Mouse (Mus musculus): Measurements from ENCODE around the gene Carf. TPM values are rescaled to one million over a fixed set of nuclear protein-coding genes. Genes with fewer than 3 reads are reported as not detected.

Gene Carf
- total RNA-seq, 1 experiment from 2014 or later: 17.9 TPM

GRCm38 (mm10) chr1:60179932-60180783 is 82.1 kb downstream of the Carf start, which contains the start of gene Nbeal1:
Gene Nbeal1, plus strand, starts transcription at chr1:60180599.
- DNase-seq: peak; percentile 100

- no peak for DNase-seq
Measured at GRCm38 (mm10) chr1:60180784-60181221, 82.8 kb downstream of the Carf start.

- no peak for DNase-seq
Measured at GRCm38 (mm10) chr1:60188454-60188853, 90.4 kb downstream of the Carf start.

DNA sequence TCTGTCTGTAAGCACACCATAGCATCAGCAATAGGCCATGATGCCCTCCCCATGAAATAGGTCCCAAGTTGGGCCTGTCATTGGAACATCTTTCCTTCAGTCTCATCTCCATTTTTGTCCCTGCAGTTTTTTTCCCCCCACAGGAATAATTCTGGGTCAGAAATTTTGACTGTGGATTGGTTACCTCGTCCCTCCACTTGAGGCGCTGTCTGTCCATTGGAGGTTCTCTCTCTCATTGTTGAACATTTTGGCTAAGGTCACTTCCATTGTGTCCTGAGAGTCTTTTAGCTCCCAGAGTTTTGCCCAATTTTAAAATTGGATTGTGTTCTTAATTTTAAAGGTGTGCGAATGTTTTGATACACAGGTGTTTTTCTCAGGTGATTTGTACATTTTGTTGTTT is 98.8 kb downstream of the Carf start:
- no peak for DNase-seq

- DNase-seq: no peak
Measured at GRCm38 (mm10) chr1:60199006-60199405, 101.0 kb downstream of the Carf start.

Other genes starting within 250 kb of the Carf start
- 40.2 TPM in 2 replicates for gene Fam117b, start 185.2 kb upstream of the Carf start, total RNA-seq (2021)
- gene Ica1l, start 55.1 kb upstream of the Carf start, total RNA-seq (2021): 1.7 and 1.8 TPM in 2 replicates
- 14.9 and 17.9 TPM in 2 replicates for gene Wdr12, start 398 bp downstream of the Carf start, total RNA-seq (2021)
- gene Nbeal1, start 82.4 kb downstream of the Carf start, total RNA-seq (2021): 73.8 and 77.7 TPM in 2 replicates
- gene Cyp20a1, start 245.1 kb downstream of the Carf start, total RNA-seq (2021): 17.3 and 34.4 TPM in 2 replicates